Mouse (Mus musculus): ENCODE results near the gene Nxpe3.

Nxpe3 gene

DNA sequence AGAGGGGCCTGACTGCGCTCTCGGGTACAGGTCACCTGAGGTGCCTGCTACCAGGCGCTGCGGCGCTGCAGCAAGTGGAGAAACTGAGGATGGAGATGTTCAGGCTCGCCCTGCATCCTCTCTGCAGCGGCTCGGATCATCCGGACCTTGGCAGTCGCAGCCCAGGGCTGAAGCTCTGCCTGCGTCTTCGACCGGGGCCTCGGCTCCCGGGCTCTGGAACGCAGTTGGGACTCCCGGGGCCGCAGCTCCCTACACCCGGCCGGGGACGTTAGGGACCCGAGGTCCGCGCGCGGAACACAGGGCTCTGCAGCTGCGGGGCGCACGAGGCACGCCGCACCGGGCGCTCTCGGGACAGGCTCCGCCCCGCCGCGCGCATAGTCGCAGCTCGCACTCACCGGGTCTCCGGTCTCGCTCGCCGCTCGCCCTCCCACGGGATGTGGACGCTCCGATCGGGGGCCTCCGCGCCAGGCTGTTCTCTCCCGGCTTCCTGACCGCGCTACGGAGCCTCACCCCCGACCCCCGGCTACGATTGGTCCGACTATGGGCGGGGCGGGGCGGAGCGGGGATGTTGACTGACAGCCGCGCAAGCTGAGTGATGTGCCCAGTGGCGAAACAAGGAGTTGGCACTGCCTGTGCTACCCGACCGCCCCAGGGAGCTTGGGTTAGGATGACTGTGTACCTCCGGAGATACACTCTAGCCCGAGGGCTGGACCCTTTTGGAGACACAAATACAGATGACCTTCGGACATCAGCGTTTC lies at the start of gene Nxpe3:
TSS of gene Nxpe3 (minus strand) at position 393 of the 758 bp plus-strand sequence.
- DNase-seq (ENCODE audit: low spot score) = peak; percentile 80

DNA sequence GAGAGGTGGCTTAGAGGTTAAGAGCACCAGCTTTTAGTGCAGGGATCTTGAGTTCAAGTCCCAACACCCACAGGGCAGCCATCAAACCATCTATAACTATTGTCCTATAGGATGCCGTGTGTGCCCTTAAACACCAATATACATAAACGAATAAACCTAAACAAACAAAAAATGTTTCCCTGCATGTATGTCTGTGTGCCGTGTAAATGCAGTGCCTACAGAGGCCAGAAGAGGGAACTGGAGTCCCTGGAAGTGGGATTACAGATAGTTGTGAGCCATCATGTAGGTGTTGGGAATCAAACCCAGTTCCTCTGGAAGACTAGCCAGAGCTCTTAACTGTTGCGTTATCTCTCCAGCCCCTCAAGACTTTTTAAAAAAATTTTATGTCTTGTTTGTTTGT lies 45.7 kb upstream of the Nxpe3 start:
- DNase-seq (ENCODE audit: low spot score) = no peak

- no peak for DNase-seq (ENCODE audit: low spot score)
Measured at GRCm38 (mm10) chr16:55939703-55940102, 44.6 kb upstream of the Nxpe3 start.

DNA sequence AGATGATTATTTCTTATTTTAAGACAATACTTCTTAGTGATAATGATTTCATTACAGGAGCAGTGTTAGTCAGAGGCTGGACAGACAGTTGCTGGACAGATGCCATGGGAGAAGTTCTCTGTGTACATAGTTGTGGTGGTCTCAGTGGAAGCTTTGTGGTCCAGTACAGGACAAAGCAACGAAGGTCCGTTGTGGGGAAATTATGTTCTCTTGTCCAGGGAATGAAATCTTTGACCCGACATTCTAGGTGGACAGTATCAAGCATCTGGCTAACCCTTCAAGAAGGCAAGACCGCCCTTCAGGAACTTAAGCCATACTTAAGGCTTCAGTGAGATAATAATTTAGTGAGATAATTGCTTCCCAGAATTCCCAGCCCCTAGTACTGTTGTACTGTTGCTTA lies 43.7 kb upstream of the Nxpe3 start:
- no peak for DNase-seq (ENCODE audit: low spot score)

DNA sequence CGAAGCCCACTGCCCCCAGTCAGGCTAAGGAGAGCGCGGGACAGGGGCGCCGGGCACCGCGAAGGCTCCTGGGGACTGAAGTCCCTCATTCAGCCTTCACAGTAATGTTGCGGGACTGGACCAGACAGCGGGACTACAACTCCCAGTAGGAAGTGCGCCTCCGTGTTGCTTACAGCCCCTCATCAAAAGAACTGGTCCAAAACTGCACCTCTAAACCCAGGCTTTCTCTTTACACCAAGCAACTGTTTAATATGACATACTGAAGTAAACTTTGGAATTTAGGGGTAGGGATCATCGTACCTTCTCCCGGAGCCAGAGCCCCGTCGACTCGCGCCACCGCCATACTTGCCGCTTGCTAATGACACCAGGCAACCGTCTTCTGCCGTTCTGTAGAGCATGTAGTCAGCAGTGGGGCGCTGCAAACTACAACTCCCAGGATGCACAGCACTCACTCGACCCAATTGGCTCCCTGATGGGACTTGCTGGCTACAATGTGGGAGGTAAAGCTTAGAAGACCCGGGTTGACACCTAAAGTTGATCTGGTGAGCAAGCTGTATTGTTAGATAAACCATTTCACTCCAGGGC lies 39.5 kb upstream of the Nxpe3 start, which contains the start of gene Cep97:
TSS of gene Cep97 (minus strand) at position 403 of the 585 bp plus-strand sequence.
- peak; percentile 92 for DNase-seq (ENCODE audit: low spot score)

- DNase-seq (ENCODE audit: low spot score) = peak; percentile 64
Measured at GRCm38 (mm10) chr16:55933681-55934343, 38.7 kb upstream of the Nxpe3 start.

GRCm38 (mm10) chr16:55924010-55924409 lies 28.9 kb upstream of the Nxpe3 start:
- no peak for DNase-seq (ENCODE audit: low spot score)

DNA sequence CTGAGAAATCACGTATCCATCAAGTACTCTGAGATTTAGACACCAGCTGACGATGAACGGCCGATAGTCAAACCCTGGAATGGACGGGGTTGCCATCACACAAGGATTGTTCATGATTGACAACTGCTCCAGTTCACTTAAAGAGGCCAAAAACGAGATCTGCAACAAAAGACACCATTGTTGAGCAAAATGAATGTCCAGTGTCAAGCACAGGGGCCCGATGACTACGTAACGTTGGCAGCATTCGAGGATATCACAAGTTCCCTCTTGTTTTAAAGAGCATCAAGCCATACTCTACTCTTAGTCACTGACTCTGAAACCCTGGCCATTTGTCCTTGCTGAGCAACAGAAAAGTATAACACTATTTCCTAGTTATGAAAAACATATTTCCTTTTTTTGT lies 27.0 kb upstream of the Nxpe3 start:
- no peak for DNase-seq (ENCODE audit: low spot score)

GRCm38 (mm10) chr16:55914716-55915115 lies 19.6 kb upstream of the Nxpe3 start:
- no peak for DNase-seq (ENCODE audit: low spot score)

- no peak for DNase-seq (ENCODE audit: low spot score)
Measured at GRCm38 (mm10) chr16:55910208-55910793, 15.2 kb upstream of the Nxpe3 start.

DNA sequence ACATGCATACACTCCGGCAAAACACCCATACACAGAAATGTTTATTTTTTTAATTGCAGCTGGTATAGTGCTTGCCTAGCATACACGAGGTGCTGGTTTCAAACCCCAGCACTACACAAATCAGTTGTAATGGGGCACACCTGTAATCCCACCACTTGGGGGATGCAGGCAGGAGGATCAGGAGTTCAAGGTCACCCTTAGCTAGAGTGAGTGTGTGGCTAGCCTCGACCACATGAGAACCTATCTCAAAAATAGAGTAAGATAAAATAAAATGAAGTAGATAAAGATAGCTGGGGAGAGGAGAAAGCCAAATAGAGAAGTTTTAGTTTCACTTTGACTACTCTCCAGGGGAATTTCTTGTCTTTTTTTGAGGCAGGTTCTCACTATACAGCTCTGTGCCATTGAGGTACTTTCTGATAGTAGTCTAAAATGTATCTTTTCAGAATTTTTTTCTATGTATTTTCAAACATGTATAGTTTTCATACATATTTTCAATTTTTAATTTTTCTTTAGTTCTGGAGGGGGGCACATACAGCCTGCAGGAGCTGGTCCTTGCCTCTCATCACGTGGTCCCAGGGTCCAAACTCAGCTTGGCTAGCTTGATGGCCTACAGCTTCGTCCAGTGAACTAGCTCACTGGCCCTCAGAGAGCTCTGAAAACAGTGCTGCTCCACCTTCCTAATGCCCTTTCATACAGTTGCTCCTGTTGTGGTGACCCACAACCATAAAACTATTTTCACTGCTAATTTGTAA lies 12.0 kb upstream of the Nxpe3 start:
- DNase-seq (ENCODE audit: low spot score) = no peak

- DNase-seq (ENCODE audit: low spot score) = no peak
Measured at GRCm38 (mm10) chr16:55905370-55905769, 10.3 kb upstream of the Nxpe3 start.

GRCm38 (mm10) chr16:55901839-55902756 lies 7.0 kb upstream of the Nxpe3 start:
- DNase-seq (ENCODE audit: low spot score) = no peak

DNA sequence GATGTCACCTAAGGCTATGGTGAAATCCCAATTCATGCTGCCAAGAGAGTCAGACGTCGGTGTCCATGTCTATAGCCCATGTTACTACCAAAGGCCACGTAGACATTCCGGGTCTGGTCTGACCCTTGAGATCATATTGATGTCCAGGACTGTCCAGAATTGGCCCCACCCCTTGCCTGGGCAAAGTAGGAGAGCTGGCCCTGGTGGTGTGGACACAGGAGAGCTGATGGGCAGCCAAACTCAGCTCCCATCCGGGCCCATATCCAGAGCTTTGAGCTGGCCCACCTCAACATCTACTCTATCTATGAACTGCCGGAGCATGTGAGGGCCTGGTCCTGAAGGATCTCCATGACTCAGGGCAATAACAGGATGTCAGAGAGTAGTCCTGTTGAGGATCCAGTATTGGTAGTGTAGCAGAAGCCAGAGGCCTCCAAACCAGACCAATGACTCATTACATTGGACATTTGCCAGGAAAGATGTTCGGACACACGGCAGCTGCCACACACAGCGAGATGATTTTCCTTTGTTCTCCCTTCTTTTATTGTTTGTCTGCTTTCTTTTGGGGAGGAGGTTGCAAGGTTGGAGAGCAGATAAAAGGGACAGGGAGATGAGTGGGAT lies 3.4 kb upstream of the Nxpe3 start:
- DNase-seq (ENCODE audit: low spot score) = no peak

GRCm38 (mm10) chr16:55895651-55896095 lies 588 bp upstream of the Nxpe3 start:
- DNase-seq (ENCODE audit: low spot score) = no peak

DNA sequence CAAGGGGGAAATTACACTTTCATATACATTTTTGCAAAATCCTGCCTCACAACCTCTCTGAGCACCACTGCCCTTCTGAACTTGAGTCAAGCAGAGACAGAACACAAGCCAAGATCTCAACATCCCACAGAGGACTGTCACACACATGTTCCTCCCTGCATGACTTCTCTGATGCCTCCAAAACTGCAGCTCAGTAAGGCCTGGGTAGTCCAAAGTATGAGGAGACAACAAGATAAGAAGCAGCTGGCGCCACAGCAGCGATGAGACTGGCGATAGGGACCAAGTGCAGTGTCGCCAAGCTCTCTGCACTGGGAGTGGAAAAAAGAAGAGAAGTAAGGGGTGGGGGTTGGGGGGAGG lies 571 bp downstream of the Nxpe3 start:
- DNase-seq (ENCODE audit: low spot score) = no peak

DNA sequence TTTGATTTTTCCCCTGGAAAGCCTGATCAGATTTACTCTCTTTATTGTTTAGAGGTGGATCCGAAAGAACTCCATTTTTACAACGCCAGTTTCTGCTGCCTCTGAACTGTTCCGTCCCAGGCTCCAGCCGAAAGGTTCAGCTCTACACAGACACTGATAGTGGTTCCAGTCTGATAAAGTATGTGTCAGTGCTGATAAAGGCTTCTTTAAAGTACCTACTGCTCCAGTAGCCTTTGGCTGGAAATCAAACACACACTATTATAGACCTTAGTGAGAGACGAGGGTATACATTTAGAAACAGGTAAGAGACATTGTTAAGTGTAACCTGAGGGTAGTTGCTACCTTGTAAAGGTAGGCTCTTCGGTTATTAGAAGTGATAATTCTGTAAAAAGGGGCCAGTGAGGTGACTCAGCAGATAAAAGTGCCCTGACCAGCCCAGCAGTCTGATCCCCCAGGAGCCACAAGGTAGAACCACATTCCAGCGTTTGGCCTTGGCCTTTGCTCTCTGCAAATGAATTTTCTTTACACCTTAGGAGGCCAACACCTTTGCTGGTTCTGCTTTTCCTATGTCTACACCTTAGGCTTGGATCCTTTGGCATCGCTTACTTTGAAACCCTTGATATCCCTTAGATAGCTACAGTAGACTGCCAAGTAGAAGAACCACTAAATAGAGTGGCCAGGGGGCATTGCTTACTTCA lies 1.5 kb downstream of the Nxpe3 start:
- DNase-seq (ENCODE audit: low spot score) = no peak

GRCm38 (mm10) chr16:55892484-55892883 lies 2.6 kb downstream of the Nxpe3 start:
- DNase-seq (ENCODE audit: low spot score) = no peak

DNA sequence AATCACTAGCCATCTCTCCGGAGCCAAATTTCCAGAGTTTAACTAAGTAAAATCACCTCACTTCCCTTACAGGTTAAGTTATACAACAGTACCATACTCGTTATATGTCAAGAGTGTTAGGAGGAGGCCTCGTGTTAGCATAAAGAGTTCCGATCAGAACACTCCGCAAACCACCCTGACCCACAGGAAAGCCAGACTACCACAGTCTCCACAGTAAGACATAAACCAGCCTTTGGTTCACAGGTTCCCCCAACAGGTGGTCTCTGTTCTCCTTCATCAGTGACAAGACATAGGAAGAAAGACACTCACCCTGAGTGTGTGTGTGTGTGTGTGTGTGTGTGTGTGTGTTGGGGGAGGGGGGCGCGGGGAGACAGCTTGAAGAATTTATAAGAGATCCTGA lies 3.7 kb downstream of the Nxpe3 start:
- no peak for DNase-seq (ENCODE audit: low spot score)

All from testis, postnatal 14 days (tissue).